Mouse (Mus musculus) spleen, postnatal 4 days (tissue): Measurements from ENCODE around the gene Cbs.

Experiments used
- DNase-seq, 2 experiments: peaks; one replicate each; pipeline ENCODE4 v3.0.0; 2022; ENCODE audit warnings: low spot score in 2 of 2

Gene Cbs

GRCm38 (mm10) chr17:31636942-31637811 is at the start of gene Cbs:
Gene Cbs, minus strand, starts transcription at chr17:31637238.
- DNase-seq = peak; percentile 49 to 76

- DNase-seq = no peak
These were observed 49.2 kb upstream of the Cbs start for GRCm38 (mm10) chr17:31686225-31686564.

GRCm38 (mm10) chr17:31685514-31686224 is 48.6 kb upstream of the Cbs start:
- peak; percentile 78 to 89 for DNase-seq

- no peak for DNase-seq
These were observed 43.4 kb upstream of the Cbs start for GRCm38 (mm10) chr17:31680450-31680849.

- no peak for DNase-seq
These were observed 40.5 kb upstream of the Cbs start, which contains the start of gene Cryaa for GRCm38 (mm10) chr17:31677507-31677906. Gene Cryaa, plus strand, starts transcription at chr17:31677807.

- DNase-seq = no peak
These were observed 37.4 kb upstream of the Cbs start for GRCm38 (mm10) chr17:31674426-31674825.

GRCm38 (mm10) chr17:31672279-31672678 is 35.2 kb upstream of the Cbs start:
- no peak for DNase-seq

GRCm38 (mm10) chr17:31671698-31672097 is 34.7 kb upstream of the Cbs start:
- DNase-seq = no peak

GRCm38 (mm10) chr17:31670163-31670562 is 33.1 kb upstream of the Cbs start:
- DNase-seq = no peak

GRCm38 (mm10) chr17:31668306-31668705 is 31.3 kb upstream of the Cbs start:
- DNase-seq = no peak

- DNase-seq = peak; percentile 83 to 89
These were observed 27.7 kb upstream of the Cbs start for GRCm38 (mm10) chr17:31664760-31665159.

GRCm38 (mm10) chr17:31662855-31663254 is 25.8 kb upstream of the Cbs start:
- no peak for DNase-seq

- DNase-seq = no peak
These were observed 23.7 kb upstream of the Cbs start for GRCm38 (mm10) chr17:31660661-31661250.

GRCm38 (mm10) chr17:31658468-31659185 is 21.6 kb upstream of the Cbs start, which contains the start of gene U2af1:
Gene U2af1, minus strand, starts transcription at chr17:31658892.
- peak; percentile 98 to 99 for DNase-seq

GRCm38 (mm10) chr17:31658136-31658467 is 21.1 kb upstream of the Cbs start:
- no peak for DNase-seq

- DNase-seq = no peak
These were observed 20.3 kb upstream of the Cbs start for GRCm38 (mm10) chr17:31657141-31657983.

- DNase-seq = no peak
These were observed 19.6 kb upstream of the Cbs start for GRCm38 (mm10) chr17:31656682-31657081.

GRCm38 (mm10) chr17:31655366-31655765 is 18.3 kb upstream of the Cbs start:
- DNase-seq = no peak

- DNase-seq = no peak
These were observed 16.2 kb upstream of the Cbs start for GRCm38 (mm10) chr17:31653277-31653676.

GRCm38 (mm10) chr17:31652152-31652551 is 15.1 kb upstream of the Cbs start:
- DNase-seq = no peak
